Mouse (Mus musculus) forebrain, embryonic 11.5 days (tissue): ENCODE data around the gene Zc3h4. TPM values are rescaled to one million over a fixed set of nuclear protein-coding genes. Genes with fewer than 3 reads are reported as not detected.

Experiments used
- ATAC-seq: fragments of 200-750 bp; cut with Nextera tagmentation; replicated peaks from 2 replicates; pipeline ENCODE4 v1.8.0; 2017; ENCODE audit warnings: moderate TSS enrichment; ENCODE audit not compliant: low FRiP score
- DNase-seq: peaks from one replicate; pipeline ENCODE4 v3.0.0-alpha.2; 2017; ENCODE audit warnings: low spot score
- H3K27ac ChIP-seq: fragments of 300-500 bp; sonication (generic); 2 replicates; pipeline ENCODE4 v1.5.1; 2014; ENCODE audit warnings: low read depth, low read length
- H3K27me3 ChIP-seq: fragments of 300-500 bp; sonication (generic); 2 replicates; pipeline ENCODE4 v1.6.1; 2014; ENCODE audit warnings: mild to moderate bottlenecking, low read length, mixed read lengths; ENCODE audit not compliant: control insufficient read depth, insufficient read depth
- H3K36me3 ChIP-seq: fragments of 300-500 bp; sonication (generic); 2 replicates; pipeline ENCODE4 v1.6.1; 2014; ENCODE audit warnings: mild to moderate bottlenecking, low read length, moderate library complexity, mixed read lengths; ENCODE audit not compliant: control insufficient read depth, insufficient read depth
- H3K4me1 ChIP-seq: fragments of 300-500 bp; sonication (generic); replicated peaks from 2 replicates; pipeline ENCODE4 v1.6.1; 2014; ENCODE audit warnings: low read length, mixed read lengths; ENCODE audit not compliant: control insufficient read depth, insufficient read depth
- H3K4me2 ChIP-seq: fragments of 300-500 bp; sonication (generic); 2 replicates; pipeline ENCODE4 v1.6.1; 2014; ENCODE audit warnings: low read depth, mild to moderate bottlenecking, low read length, moderate library complexity, mixed read lengths; ENCODE audit not compliant: severe bottlenecking
- H3K4me3 ChIP-seq: fragments of 300-500 bp; sonication (generic); 2 replicates; pipeline ENCODE4 v1.5.1; 2014; ENCODE audit warnings: low read depth, low read length
- H3K9ac ChIP-seq: fragments of 300-500 bp; sonication (generic); 2 replicates; pipeline ENCODE4 v1.6.1; 2014; ENCODE audit warnings: low read length
- H3K9me3 ChIP-seq: fragments of 300-500 bp; sonication (generic); 2 replicates; pipeline ENCODE4 v1.6.1; 2016; ENCODE audit warnings: low read length, mixed read lengths; ENCODE audit not compliant: control insufficient read depth
- WGBS: fragments of 180-500 bp; shearing (Covaris S2); extraction: QIAGEN DNeasy Blood & Tissue Kit; methylation state at CpG from one replicate; pipeline ENCODE4 v1.1.7; 2014; 5-methylcytosine and 5-hydroxymethylcytosine counted together
- polyA plus RNA-seq: library from polyadenylated mRNA; unstranded; fragments of >200 nt; fragmentation: Nextera tagmentation; extraction: Ambion mirVana; gene quantifications from 2 replicates; pipeline ENCODE4 v1.2.1, GENCODE M21; 2014

The Zc3h4 gene
- polyA plus RNA-seq, 1 experiment from 2014 or later: 24.2 TPM

DNA sequence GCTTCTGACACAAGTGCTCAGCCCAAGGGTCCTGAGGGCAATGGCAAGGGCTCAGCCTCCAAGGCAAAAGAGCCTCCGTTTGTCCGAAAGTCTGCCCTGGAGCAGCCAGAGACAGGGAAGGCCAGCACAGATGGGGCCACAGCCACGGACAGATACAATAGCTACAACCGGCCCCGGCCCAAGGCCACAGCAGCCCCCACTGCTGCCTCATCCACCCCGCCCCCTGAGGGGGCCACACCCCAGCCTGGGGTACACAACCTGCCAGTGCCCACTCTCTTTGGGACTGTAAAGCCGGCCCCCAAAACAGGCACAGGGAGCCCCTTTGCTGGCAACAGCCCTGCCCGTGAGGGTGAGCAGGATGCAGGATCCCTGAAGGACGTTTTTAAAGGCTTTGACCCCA lies 34.4 kb downstream of the Zc3h4 start:
- Histone ChIP-seq H3K9me3 (no peaks in the 10 kb centered on the region), H3K9ac (no peak overlapping the region), H3K4me1 (no peaks in the 10 kb centered on the region), H3K4me3 (no peak overlapping the region), H3K36me3 (peaks cover 36% of the 10 kb centered on the region; the same call in 1 of the 2 replicates), H3K27ac (no peak overlapping the region), H3K27me3 (no peaks in the 10 kb centered on the region), H3K4me2 (no peak overlapping the region)
- no peak for ATAC-seq
- WGBS: 85% methylated on average over 9 of the region's 9 CpGs
- DNase-seq: no peak

- DNase-seq (no peak), ATAC-seq (no peak)
- no peaks in the 10 kb centered on the region for H3K36me3 ChIP-seq
Measured at GRCm38 (mm10) chr7:16441241-16441640, 40.5 kb downstream of the Zc3h4 start.

DNA sequence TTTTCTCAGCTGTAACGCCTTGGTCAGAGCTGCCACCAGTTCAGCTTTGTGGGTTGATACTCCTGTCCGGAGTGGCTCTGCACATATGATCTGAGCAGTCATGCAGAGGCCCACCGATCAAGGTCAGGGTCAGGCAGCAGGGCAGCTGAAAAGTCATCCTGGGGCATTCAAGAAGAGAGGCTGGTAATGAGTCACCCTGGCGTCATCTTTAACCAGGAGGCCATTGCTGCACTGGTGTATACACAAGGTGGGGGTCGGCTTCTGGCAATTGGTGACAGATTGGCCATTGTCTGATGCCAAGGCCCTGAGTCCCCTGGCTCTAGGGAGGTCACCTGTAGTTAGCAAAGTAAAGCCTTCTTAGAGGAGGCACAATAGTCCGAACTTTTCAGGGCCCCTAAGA lies 50.9 kb downstream of the Zc3h4 start:
- H3K4me3 ChIP-seq: no peak overlapping the region
- no peaks in the 10 kb centered on the region for H3K27me3 ChIP-seq
- WGBS: 76% methylated on average over 6 of the region's 6 CpGs
- H3K9me3 ChIP-seq: no peaks in the 10 kb centered on the region
- no peak overlapping the region for H3K27ac ChIP-seq
- H3K9ac ChIP-seq: no peak overlapping the region
- H3K4me2 ChIP-seq: no peak overlapping the region
- ATAC-seq (no peak), DNase-seq (no peak)
- no peaks in the 10 kb centered on the region for H3K36me3 ChIP-seq
- H3K4me1 ChIP-seq: peaks cover 5% of the 10 kb centered on the region

More at GRCm38 (mm10) chr7:16441241-16441640, 40.5 kb downstream of the Zc3h4 start:
- no peak overlapping the region for H3K27ac ChIP-seq
- no peaks in the 10 kb centered on the region for H3K4me1 ChIP-seq
- no peaks in the 10 kb centered on the region for H3K27me3 ChIP-seq
- H3K4me2 ChIP-seq: no peak overlapping the region
- H3K9me3 ChIP-seq: no peaks in the 10 kb centered on the region
- H3K9ac ChIP-seq: no peak overlapping the region
- no peak overlapping the region for H3K4me3 ChIP-seq

DNA sequence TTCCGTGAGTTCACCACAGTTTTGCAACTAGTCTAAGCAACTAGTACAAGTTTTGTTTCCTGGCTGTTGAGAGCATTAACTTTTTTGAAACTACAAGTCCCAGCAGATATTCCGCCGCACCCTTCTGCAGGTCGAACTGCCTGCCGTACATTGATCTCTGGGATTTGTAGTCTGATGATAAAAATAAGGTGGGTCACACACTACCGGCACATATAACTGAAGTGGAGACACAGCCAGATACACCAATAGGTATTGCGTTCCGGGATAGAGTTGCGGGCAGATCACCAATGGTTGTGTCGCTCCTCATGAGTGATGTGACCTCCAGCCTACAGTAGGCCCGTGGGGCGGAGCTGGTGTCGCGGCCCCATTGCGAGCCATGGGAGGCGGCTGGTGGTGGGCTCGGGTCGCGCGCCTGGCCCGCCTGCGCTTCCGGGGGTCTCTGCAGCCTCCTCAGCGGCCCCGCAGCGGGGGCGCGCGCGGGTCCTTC lies 51.9 kb downstream of the Zc3h4 start, which contains the start of gene Tmem160:
Gene Tmem160, plus strand, starts transcription at position 193 of the 487 bp plus-strand sequence.
- DNase-seq (peak; percentile 90), ATAC-seq (peak; percentile 96)
- Histone ChIP-seq H3K27ac (peak within 1 kb of the TSS; percentile 37; the same call in 1 of the 2 replicates), H3K27me3 (no peaks in the 10 kb centered on the region), H3K4me2 (peak within 1 kb of the TSS; percentile 91), H3K9ac (peak within 1 kb of the TSS; percentile 69), H3K36me3 (no peaks in the 10 kb centered on the region), H3K4me3 (peak within 1 kb of the TSS; percentile 77), H3K9me3 (no peaks in the 10 kb centered on the region), H3K4me1 (peaks cover 5% of the 10 kb centered on the region)
- under 1% methylated on average over 30 of the region's 30 CpGs for WGBS

DNA sequence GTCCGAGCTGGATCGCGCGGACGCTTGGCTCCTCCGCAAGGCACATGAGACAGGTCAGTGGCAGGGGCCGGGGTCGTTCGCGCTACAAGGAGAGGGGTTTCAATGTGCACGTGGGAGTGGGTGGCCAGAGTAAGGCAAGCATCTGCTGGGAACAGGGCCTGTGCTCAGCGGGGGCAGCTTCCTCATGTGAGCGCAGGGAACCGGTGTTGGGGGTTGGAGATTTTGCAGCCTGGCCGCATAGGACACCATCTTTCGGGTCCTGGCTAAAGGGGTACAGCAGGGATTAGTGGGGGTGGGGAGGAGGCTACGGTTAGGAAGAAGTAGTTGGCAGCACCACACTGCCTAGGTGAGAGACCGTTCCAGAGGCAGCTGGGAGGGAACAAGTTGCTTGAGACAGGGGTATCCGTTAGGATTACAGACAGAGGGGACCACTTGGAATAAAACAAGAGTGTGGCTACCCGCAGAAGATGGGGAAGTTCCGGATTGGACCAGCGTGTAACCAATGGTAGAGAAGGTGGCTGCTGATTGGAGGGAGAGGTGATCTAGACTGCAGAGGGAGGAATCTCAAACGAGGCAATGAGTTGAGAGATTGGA lies 52.5 kb downstream of the Zc3h4 start:
- H3K9ac ChIP-seq: peak overlapping the region; percentile 69
- no peaks in the 10 kb centered on the region for H3K9me3 ChIP-seq
- WGBS: under 1% methylated on average over 23 of the region's 23 CpGs
- H3K4me2 ChIP-seq: peak overlapping the region; percentile 91
- peak overlapping the region; percentile 77 for H3K4me3 ChIP-seq
- DNase-seq (peak; percentile 76), ATAC-seq (peak; percentile 77)
- H3K27me3 ChIP-seq: no peaks in the 10 kb centered on the region
- no peaks in the 10 kb centered on the region for H3K36me3 ChIP-seq
- peaks cover 5% of the 10 kb centered on the region for H3K4me1 ChIP-seq
- H3K27ac ChIP-seq: peak overlapping the region; percentile 37; the same call in 1 of the 2 replicates

DNA sequence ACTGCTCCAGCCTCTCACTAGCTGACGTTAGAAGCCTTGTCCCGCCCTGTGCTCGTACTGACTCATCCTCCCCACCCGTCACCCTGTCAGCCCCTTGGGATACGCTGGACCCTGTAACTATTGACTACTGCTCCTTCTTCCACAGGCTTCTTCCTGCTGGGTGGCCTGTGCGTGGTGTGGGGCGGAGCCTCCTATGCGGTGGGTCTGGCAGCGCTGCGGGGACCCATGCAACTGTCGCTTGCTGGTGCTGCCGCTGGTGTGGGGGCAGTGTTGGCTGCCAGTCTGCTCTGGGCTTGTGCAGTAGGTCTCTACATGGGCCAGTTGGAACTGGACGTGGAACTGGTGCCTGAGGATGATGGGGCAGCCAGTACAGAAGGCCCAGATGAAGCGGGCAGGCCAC lies 54.3 kb downstream of the Zc3h4 start:
- H3K27me3 ChIP-seq: no peaks in the 10 kb centered on the region
- WGBS: 95% methylated on average over 14 of the region's 14 CpGs

GRCm38 (mm10) chr7:16456289-16456688 lies 55.6 kb downstream of the Zc3h4 start:
- DNase-seq (no peak), ATAC-seq (no peak)
- no peaks in the 10 kb centered on the region for H3K36me3 ChIP-seq
- H3K27me3 ChIP-seq: no peaks in the 10 kb centered on the region
- H3K9me3 ChIP-seq: no peaks in the 10 kb centered on the region
- no peak overlapping the region for H3K9ac ChIP-seq
- peaks cover 5% of the 10 kb centered on the region for H3K4me1 ChIP-seq
- no peak overlapping the region for H3K4me2 ChIP-seq
- 85% methylated on average over 5 of the region's 5 CpGs for WGBS
- no peak overlapping the region for H3K27ac ChIP-seq
- no peak overlapping the region for H3K4me3 ChIP-seq

More for the DNA sequence above, 54.3 kb downstream of the Zc3h4 start:
- Histone ChIP-seq H3K9ac (no peak overlapping the region), H3K4me1 (peaks cover 5% of the 10 kb centered on the region), H3K4me3 (no peak overlapping the region), H3K9me3 (no peaks in the 10 kb centered on the region), H3K4me2 (no peak overlapping the region), H3K36me3 (no peaks in the 10 kb centered on the region), H3K27ac (no peak overlapping the region)
- ATAC-seq (no peak), DNase-seq (no peak)

DNA sequence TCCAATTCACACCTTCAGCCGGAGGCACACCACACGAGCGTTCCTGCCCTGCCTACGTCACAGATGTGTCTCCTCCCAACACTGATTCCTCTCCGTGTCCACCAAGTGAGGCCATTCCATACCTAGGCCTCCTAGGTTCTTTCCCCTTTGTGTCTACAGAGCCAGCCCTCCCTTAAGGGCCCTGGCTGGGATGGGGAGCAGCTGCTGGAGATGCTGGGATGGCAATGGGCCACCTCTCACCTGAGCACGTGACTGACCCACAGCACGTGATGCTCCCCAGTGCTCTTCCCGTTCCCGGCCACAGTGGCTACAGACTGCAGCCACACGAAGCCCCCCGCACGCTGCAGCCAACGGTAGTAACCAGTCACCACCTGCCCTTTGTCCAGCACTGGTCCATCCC lies 59.9 kb downstream of the Zc3h4 start:
- ATAC-seq (no peak), DNase-seq (no peak)
- Histone ChIP-seq H3K36me3 (no peaks in the 10 kb centered on the region), H3K4me1 (no peaks in the 10 kb centered on the region), H3K27ac (no peak overlapping the region), H3K9me3 (no peaks in the 10 kb centered on the region), H3K9ac (no peak overlapping the region), H3K27me3 (no peaks in the 10 kb centered on the region; the same call in 1 of the 2 replicates), H3K4me2 (no peak overlapping the region), H3K4me3 (no peak overlapping the region)
- WGBS: 68% methylated on average over 13 of the region's 13 CpGs

DNA sequence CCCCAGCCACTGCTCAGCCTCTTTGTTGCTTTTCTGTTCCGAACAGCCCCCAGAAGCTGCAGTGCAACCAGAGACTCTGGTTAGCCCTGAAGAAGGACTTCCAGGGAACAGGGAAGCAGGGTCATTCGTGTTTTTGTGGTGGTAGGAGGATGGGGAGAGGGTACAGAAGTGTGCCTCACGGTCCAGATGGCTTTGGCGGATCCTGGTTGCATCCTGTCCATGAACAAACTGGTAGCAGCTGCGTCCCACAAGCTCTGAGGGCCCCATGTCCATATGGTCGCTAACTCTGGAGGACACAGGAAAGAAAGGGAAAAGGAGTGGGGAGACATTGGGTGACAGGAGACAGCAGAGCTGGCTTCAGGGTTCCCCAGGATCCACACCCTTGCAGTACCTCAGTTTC lies 60.4 kb downstream of the Zc3h4 start:
- Histone ChIP-seq H3K27me3 (no peaks in the 10 kb centered on the region; the same call in 1 of the 2 replicates), H3K36me3 (no peaks in the 10 kb centered on the region), H3K9me3 (no peaks in the 10 kb centered on the region), H3K4me1 (no peaks in the 10 kb centered on the region), H3K4me2 (no peak overlapping the region), H3K9ac (no peak overlapping the region), H3K4me3 (no peak overlapping the region), H3K27ac (no peak overlapping the region)
- 58% methylated on average over 6 of the region's 6 CpGs for WGBS
- no peak for DNase-seq
- no peak for ATAC-seq
